Mouse (Mus musculus) large intestine, adult 2 months (tissue): ENCODE data around the gene Olfml2a. TPM values are rescaled to one million over a fixed set of nuclear protein-coding genes. Genes with fewer than 3 reads are reported as not detected.

ENCODE experiments used
- DNase-seq: peaks from one replicate; pipeline ENCODE4 v3.0.0-alpha.2; 2012; ENCODE audit warnings: low read depth, low spot score
- whole genome bisulfite sequencing: fragments of 180-500 bp; shearing (Covaris S2); methylation state at CpG from one replicate; pipeline ENCODE4 v1.1.7; 2018; 5-methylcytosine and 5-hydroxymethylcytosine counted together
- polyA plus RNA-seq: library from polyadenylated mRNA; depleted of rRNA; stranded (reverse); fragments of >200 nt; gene quantifications from 2 replicates; pipeline ENCODE4 v1.2.3, GENCODE M21; 2012; rRNA removed

The Olfml2a gene
- 0.79 and 1.7 TPM in 2 replicates for polyA plus RNA-seq

DNA sequence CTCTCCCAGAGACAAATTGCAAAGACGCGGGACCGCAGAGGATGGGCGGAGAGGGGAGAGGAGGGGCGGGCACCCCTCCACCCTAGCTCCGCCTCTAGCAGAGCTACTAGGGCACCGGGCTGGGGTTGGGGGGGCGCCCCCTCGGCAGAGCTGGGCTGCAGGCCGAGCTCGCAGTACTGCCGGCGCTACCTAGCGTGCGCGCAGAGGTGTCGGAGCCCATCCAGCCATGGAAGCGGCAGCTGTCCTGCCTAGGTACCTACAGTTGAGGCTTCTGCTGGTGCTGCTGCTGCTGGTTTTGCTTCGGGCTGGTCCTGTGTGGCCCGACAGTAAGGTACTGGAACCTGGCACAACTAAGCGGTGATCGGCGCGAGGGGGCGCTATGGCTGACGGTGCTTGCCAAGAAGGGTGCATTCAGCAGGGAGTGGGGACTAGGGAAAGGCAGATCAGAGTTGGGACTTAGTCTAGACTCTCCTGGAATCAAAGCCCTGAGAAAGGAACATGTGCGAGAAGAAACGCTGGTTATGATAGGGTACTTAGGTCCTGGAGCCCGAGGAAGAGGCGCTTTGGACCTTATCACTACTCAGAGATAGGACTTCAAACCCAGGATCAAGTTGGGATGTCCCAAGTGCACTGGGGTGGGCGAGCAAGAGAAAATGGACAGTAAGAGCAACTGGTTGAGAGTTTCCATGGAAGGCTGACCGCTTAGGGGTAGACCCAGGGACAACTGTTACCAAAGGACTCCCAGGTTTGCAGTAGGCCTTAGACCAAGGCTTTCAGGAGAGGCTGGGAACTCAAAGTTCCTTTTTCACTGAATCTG lies at the start of gene Olfml2a:
Gene Olfml2a, plus strand, starts transcription at position 128 of the 817 bp plus-strand sequence.
- WGBS = 15% methylated on average over 31 of the region's 32 CpGs
- no peak for DNase-seq

DNA sequence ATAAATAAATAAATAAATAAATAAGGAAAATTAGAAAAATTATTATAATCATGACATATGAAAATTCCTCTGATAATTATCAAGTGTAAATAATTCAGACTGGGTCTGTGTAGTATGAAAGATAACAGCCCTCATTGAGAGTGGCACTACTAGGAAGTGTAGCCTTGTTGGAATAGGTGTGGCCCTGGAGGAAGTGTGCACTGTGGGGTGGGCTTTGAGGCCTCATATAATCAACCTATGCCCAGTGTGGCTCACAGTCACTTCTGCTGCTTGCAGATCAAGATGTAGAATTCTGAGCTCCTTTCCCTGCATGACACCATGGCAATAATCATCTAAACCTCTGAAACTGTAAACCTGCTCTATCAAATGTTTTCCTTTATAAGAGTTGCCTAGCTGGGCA lies 28.9 kb upstream of the Olfml2a start:
- no peak for DNase-seq

DNA sequence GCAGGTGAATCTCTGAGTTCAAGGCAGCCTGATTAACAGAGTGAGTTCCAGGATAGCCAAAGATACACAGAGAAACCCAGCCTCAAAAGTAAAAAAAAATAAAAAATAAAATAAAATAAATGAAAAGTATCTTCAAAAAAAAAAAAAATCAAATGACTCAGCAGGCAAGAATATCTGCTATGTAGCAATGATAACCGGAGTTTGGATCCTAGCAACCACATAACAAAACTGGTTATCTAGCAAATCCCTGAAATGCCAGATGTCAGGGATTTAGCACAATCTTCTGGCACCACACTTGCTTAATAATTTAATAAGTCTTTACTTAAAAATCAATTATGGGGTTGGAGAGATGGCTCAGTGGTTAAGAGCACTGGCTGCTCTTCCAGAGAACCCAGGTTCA lies 27.5 kb upstream of the Olfml2a start:
- no peak for DNase-seq
- 75% methylated on average over 1 of the region's 1 CpGs for WGBS

DNA sequence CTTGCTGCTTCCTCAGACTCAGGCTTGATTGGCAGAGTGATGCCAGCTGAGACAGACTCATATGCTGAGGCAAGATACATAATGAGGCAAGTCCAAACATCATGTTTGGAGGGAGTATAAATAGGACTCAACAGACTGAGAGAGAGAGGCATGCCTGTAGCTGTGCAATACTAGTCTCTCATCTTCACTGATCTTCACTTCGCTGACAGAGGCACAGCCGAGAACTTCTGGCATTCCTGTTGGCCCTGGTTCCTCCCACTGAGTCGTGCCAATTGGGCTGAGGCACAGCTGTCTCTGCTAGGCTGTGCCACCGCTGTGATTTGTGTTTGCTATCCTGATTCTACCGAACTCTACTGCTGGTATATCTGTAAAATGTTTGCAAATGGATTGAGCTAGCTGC lies 25.7 kb upstream of the Olfml2a start:
- 30% methylated on average over 5 of the region's 5 CpGs for WGBS
- no peak for DNase-seq

DNA sequence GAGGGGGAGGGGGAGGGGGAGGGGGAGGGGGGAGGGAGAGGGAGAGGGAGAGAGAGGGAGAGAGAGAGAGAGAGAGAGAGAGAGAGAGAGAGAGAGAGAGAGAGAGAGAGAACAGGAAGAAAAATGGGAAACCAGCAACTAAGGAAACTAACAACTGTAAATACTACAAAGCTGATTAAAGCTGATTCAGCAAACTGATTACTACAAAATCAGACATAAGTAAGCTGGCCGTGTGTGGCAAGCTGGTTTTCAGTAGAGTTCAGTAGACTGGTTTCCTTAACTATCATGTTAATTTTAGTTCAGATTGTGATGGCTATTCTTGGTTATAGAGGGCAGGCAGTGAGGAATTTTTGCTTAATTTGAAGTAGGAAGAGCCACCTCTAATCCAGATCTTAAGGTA lies 23.2 kb upstream of the Olfml2a start:
- 71% methylated on average over 1 of the region's 1 CpGs for WGBS
- DNase-seq = no peak

DNA sequence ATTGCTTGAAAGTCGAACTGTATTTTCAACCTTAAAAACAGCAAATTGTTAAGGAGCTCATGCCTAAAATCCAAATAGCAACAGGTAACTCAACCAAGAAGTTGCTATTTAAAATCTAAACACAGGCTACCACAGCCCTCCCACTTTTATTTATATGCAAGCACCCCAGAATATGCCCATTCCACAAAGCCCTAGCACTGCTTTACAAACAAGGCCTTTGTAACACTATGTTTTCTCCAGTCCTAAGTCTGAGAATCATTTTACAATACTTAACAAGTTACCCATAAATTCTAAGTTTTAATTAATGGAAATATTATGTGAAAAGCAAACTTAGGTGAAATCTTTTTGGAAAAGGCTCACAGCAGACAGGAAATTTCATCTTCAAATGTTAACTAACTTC lies 17.3 kb upstream of the Olfml2a start:
- WGBS = 93% methylated on average over 1 of the region's 1 CpGs
- DNase-seq = no peak

DNA sequence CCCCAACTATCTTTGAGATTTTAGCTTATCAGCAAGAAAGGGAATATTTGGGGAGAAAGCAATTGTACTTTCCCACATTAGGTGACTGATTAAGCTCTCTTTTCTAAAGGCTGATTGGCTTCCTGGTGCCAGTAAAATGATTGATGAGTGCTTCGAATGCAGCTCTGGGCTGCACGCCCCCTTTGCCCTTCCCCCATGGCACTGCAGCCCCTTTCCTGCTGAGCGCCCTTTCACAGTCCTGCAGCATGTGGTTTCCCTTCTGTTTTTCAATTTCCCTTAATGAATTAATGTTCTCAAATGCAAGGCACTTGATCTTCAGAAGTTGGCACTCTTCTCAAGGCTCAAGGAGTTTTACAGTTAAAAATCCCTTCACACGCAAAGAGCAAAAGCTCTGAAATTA lies 16.8 kb upstream of the Olfml2a start:
- WGBS = 70% methylated on average over 4 of the region's 4 CpGs
- no peak for DNase-seq

DNA sequence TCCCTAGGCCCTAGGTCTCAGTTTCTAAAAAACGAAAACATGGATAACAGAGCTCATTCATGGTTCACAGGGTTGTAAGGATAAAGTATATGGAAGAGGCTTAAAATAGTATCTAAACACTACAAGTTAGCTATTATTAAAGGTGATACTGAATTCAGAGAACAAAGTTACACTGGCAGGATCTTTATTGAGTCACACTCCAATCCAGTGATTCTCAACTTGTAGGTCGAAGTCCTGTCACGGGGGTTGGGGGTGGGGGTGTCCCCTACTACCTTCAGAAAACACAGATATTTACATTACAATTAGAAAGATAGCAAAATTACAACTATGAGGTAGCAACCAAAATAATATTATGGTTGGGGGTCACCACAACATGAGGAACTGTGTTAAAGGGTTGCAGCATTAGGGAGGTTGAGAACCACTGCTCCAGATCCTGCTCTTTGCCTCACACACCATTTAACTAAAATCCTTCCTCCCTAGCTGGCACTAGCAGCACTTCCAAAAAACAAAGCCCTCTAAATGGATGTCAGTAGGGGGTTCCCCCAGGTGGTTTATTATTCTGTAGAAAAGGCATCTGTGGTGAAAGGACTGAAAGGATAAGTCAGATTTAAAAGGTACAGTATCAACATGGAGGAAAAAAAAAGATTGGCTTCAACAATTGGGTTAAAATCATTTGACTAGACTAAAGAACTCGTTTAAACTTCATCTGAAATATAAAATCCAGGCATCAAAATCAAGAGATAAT lies 14.7 kb upstream of the Olfml2a start:
- DNase-seq = no peak
- 69% methylated on average over 4 of the region's 4 CpGs for WGBS

DNA sequence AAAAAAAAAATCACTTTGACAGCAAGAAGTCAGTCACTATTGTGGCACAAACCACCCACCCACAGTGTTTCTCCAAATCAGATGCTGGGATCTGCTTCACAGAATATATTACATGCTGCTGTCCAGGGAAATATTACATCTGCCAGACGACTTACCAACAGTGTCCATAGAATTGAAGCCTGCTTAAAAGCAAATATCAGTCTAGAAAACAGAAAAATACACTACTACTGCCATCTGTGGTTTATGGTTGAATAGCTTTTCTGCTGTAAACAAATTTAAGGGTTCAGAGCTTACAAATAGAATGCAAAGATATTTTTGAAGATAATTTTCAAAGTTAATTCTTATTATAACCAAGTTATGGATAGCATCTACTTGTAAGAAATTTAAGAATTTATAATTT lies 10.4 kb upstream of the Olfml2a start:
- no peak for DNase-seq
- 45% methylated on average over 1 of the region's 1 CpGs for WGBS

DNA sequence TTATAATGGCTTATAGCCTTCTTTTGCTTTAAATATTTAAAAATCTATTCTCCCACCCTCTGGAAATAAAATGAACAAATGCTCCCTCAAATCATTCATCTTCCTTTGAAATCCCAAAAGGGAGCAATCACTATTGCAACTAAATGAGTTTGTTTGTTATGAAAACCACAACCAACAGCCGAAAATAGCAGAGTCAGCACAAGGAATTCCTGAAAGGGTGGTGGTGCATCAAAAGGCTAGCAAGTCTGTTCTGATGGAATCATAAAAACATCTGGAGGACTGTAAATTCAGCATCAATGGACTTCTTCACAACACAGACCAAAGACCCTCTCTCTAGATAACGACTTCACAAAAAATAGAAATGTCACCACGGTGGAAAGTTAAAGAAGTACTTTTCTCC lies 8.3 kb upstream of the Olfml2a start:
- no peak for DNase-seq
- 39% methylated on average over 3 of the region's 3 CpGs for WGBS

DNA sequence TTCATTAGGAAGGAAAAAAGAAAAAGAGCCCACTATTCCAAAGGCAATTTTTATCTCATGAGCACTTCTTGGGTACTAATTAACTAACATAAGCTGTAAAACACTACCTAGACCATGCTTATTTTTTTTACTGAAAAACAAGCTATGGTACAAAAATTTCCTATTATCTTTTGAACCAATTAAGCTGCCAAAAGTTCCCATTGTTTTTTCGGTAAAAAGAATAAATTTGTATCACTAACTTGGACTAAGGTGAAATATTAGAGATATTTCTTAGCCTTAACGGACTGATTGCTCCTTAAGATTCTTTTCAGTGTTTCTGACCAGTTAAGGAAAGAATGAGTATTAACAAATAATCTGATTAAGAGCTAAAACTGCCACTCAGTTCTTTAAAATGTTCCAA lies 7.9 kb upstream of the Olfml2a start:
- DNase-seq = no peak
- 45% methylated on average over 2 of the region's 2 CpGs for WGBS

DNA sequence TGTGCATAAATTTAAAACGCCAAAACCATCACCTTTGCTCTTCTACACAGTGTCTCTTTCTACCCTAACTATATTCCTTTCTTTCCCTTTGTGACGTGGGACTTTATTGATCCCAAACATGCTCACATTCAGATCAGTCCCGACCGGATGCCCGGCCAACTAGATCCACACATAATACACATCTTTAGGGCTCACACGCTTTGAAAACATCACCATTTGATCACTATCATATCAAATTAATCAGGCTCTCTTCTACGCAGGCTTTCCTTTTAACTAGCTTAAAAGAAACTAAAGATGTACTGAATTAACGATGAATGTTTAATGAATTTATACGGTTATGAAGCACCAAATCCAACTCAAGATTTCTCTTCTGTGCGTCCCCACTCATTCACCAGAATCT lies 7.2 kb upstream of the Olfml2a start:
- DNase-seq = no peak

DNA sequence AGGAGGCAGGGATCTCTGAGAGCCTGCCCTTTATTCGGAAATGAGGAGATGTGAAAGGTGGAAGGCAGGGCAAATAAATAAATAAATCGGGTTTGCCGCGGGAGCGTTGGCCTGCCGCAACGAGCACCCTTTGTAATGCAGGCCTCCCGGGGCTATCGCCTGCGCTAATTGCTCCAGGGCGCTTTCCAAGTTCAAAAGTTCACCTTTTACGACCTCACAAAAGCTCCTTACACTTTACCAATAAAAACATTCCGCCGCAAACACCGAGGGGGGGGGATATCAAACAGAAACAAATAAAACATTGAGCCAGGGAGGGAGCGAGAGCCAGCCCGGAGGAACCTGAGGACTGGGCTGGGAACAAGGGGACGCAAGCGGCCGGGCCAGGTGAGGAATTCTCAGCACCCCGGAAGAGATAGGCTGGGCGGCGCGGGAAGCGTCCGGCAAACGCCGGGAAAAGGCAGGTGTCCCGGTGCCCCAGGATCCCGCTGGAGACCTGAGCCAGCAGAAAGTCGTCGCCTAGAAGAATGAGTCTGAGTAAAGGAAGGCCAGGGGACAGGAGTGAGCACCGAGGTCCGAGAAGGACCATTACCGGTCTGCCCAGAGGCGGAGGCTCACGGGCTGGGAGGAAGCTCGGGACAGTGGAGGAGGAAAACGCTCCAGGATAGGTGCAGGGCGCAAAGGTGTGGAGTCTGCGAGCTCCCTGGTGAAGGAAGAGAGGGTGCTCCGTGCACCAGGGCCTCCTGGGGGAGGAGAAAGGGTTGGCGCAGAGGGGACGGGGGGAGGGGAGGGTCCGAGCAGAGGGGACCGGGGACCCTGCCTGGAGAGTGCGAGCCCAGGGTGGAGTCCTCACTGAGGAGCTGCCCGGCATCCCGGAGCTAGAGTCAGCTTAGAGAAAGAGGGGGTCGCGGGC lies 6.4 kb upstream of the Olfml2a start:
- DNase-seq = peak; percentile 78
- WGBS = 2% methylated on average over 51 of the region's 51 CpGs

More for the DNA sequence above, 7.2 kb upstream of the Olfml2a start:
- 24% methylated on average over 10 of the region's 10 CpGs for WGBS

DNA sequence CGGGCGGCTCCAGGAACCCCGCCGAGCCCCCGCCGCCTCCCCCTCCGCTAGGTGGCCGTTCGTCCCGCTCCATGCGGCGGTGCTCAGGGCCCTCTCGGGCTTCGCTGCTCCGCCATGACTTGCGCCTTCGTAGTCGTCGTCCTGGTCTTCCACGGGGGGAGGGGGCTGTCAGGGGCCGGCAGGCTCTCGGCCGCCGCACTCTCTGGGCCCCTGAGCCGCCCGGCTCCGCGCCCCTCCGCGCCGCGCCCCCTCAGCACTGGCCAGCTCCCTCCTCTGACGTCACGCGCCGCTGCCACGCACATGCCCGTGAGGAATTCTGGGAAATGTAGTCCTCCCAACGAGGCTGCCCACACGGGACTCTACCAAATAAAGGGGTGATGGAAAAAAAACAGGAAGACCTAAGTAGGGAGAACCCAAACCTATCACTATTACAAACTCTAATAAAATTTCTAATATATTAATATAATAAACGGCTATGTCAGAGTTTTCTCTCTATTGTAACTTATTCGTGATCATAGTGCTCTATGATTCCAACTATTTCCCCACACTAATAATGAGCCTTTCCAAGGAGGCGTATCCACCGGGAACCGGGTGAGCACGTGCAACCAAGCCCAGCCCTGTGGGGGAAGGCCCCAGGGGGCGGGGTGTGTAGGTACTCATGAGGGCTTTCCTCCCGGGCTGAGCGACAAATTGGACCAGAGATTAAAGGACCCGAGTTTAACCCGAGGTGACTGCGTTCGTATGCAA lies 5.5 kb upstream of the Olfml2a start:
- WGBS = under 1% methylated on average over 52 of the region's 53 CpGs
- DNase-seq = peak; percentile 82

DNA sequence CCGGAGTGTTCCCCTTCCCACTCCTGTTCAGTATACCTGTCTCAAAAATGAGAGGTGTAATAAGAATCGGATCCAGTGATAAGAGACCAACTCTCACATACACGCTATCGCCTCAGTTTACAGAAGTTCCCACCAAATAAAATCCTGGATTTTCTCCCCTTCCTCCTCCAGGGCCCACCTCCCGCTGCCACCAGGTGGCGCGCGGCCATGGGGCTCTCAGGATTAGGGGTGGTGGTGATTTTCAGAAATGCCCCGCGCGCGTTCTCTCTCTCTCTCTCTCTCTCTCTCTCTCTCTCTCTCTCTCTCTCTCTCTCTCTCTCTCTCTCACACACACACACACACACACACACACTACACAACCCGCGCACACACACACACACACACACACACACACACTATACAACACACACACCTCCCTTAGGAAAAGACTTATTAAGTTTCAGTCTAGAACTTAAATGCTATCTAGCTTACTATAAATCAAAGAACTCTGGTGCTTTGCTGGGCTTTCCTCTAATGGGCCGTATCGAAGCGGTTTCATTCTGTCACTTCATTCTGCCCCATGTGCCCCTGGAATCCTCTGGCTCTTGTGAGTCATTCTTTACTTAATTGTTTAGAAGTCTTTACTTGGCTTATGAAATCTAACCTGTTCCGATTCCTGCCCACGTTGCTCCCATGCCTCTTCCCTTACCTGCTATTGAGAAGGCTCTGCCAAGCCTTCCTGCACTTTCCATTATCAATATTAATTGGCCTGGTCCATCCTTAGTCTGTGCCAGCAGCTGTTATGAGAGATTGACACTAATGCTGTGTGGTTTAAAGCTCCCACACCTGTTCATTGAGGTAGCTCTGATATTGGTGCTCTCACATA lies 4.4 kb upstream of the Olfml2a start, which contains the start of gene Nr6a1:
Gene Nr6a1, minus strand, starts transcription at position 574 of the 865 bp plus-strand sequence.
- DNase-seq = no peak
- 2% methylated on average over 19 of the region's 19 CpGs for WGBS

DNA sequence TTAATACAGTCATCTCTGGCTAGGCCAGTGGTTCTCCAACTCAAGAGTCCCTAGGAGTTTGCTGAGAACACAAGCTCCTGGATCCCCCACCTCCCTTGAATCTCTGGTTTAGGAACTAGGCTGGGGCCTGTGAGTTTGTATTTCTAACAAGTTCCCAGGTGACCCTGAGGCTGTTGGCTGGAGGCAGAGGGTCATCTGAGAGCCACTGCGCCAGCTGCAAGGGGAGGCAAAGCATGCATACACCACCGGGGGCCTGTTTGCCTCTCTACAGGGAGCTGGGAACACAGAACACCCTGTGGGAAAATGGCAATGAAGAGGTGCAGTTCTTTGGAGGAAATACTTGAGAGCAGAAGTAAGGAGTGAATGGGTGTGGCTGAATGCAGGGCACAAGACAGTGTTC lies 1.5 kb upstream of the Olfml2a start:
- WGBS = 43% methylated on average over 2 of the region's 2 CpGs
- no peak for DNase-seq

DNA sequence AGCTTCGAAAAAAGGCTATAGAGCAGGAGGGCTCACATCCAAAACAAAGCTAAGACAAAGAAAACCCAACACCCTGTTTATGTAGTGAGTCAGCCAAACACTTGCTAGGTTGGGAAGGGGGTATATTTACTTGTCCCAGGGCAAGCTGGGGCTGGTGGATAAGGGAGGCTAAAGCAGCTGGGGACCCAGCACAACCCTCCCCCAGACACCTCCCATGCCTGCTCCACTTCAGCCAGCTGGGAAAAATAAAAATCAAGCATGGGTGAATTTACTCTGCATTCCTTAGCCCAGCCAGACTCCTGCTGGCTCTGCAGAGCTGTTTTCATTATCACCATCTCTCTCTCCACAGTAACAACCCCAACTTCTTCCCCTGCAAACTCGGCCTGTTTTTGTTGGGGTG lies 2.2 kb downstream of the Olfml2a start:
- DNase-seq = no peak
- WGBS = 28% methylated on average over 2 of the region's 2 CpGs

DNA sequence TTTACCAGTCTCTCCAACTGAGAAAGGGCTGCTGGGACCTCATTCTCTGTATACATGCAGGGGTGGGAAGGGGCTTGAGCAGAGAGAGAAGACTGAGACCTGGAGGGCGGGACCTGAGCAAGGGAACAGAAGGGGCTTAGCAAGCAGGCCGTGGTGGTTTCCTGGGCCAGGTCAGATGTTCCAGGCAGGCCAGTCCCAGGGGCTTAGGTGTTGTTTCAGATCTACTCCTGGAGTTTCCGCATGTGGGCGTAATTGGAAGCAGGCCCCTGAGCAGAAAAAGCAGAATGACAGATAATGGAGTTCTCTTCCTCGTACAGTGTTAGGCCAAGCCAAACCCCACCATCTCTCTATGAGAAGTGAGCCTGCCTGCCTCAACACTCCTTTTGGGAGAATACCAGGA lies 3.2 kb downstream of the Olfml2a start:
- WGBS = 80% methylated on average over 5 of the region's 5 CpGs
- DNase-seq = no peak
